Mouse (Mus musculus) olfactory bulb, adult 2 months (tissue): ENCODE measurements around the gene Bysl. TPM values are rescaled to one million over a fixed set of nuclear protein-coding genes. Genes with fewer than 3 reads are reported as not detected.

Source experiments
- H3K27ac ChIP-seq: fragments of 200-500 bp; 2 replicates; pipeline ENCODE4 v1.5.1; 2012; ENCODE audit warnings: low read depth, low read length; ENCODE audit not compliant: insufficient read depth
- H3K4me1 ChIP-seq: fragments of 200-500 bp; 2 replicates; pipeline ENCODE4 v1.6.1; 2012; ENCODE audit warnings: low read length; ENCODE audit not compliant: control insufficient read depth, insufficient read depth
- H3K4me3 ChIP-seq: fragments of 200-500 bp; 2 replicates; pipeline ENCODE4 v1.5.1; 2012; ENCODE audit warnings: mild to moderate bottlenecking, low read depth, low read length, moderate library complexity; ENCODE audit not compliant: insufficient read depth
- CTCF ChIP-seq: fragments of 200-500 bp; IDR thresholded peaks from 2 replicates; pipeline ENCODE4 v1.5.1; 2012; ENCODE audit warnings: low read depth, mild to moderate bottlenecking, low read length, moderate library complexity; ENCODE audit not compliant: insufficient read depth
- POLR2A ChIP-seq: fragments of 200-500 bp; IDR thresholded peaks from 2 replicates; pipeline ENCODE4 v1.6.1; 2012; ENCODE audit warnings: mild to moderate bottlenecking, low read depth, low read length, moderate library complexity; ENCODE audit not compliant: insufficient read depth
- WGBS: fragments of 180-500 bp; shearing (Covaris S2); methylation state at CpG from one replicate; pipeline ENCODE4 v1.1.7; 2018; 5-methylcytosine and 5-hydroxymethylcytosine counted together
- polyA plus RNA-seq: library from polyadenylated mRNA; stranded (reverse); fragments of >200 nt; gene quantifications from 2 replicates; pipeline ENCODE4 v1.2.4, GENCODE M21; 2012; ENCODE audit warnings: low replicate concordance; ENCODE audit not compliant: missing spikeins, insufficient read depth, insufficient read length

Bysl gene
- polyA plus RNA-seq, 1 experiment = not detected

DNA sequence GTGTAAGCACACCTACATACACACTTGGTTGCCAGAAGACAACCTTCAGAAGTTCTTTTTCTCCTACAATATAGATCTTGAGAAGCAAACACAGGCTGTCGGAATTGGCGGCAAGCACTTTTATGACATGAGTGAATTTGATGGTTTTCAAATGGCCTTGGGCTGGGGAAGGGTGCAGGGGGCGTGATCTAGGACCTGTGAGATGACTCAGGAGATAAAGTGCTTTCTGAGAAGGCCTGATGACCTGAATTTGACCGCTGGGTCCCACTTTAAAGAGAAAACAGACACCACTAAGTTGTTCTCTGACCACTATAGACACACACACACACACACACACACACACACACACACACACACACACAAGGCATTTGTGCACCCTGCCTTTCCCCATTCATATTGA, 30.3 kb downstream of the Bysl start:
- no peak overlapping the region for H3K27ac ChIP-seq
- TF ChIP-seq CTCF (no peak), POLR2A (no peak)
- H3K4me1 ChIP-seq = no peaks in the 10 kb centered on the region
- 96% methylated on average over 4 of the region's 4 CpGs for WGBS
- H3K4me3 ChIP-seq = no peak overlapping the region

DNA sequence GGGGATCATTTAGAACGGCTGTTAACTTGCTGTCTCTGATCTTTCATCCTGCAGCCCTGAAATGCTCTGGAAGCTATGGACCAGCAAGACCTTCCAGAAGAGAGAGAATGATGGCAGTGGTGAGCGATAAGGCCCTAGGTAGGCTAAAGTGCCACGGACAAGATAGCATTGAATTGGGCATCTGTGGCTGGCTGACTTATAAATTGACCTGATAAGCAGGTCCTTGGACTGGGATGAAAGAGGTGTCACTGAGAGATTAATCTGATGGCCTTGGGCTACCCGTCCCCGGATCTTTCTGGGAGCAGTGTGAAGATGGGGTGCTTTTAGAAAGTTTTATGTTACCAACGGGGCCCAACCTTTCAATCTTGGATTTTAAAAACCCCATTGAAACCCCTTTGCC, 32.6 kb downstream of the Bysl start:
- TF ChIP-seq CTCF (no peak), POLR2A (no peak)
- Histone ChIP-seq H3K4me3 (no peak overlapping the region), H3K27ac (no peak overlapping the region), H3K4me1 (no peaks in the 10 kb centered on the region)
- 89% methylated on average over 6 of the region's 6 CpGs for WGBS

DNA sequence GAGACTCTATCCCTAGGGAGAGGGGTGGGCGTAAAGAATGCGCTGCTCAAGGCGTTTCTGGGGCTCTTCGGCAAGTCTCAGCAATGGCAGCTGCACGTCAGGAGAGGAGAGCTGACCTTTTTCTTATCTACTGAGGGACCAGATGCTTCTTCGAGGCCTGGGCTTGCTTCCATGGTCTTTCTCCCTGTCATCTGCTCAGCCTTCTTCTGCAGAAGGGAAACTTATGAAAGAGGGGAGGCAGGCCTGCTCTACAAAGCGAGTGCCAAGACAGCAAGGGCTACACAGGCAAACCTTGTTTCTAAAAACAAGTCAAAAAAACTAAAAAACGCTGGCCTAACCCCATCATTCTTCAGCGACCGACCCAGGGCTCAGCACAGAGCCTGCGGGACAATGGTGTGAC, 36.5 kb downstream of the Bysl start:
- no peak for TF ChIP-seq CTCF
- TF ChIP-seq POLR2A = no peak
- no peak overlapping the region for H3K4me3 ChIP-seq
- no peak overlapping the region for H3K27ac ChIP-seq
- 76% methylated on average over 11 of the region's 11 CpGs for WGBS
- H3K4me1 ChIP-seq = no peaks in the 10 kb centered on the region

DNA sequence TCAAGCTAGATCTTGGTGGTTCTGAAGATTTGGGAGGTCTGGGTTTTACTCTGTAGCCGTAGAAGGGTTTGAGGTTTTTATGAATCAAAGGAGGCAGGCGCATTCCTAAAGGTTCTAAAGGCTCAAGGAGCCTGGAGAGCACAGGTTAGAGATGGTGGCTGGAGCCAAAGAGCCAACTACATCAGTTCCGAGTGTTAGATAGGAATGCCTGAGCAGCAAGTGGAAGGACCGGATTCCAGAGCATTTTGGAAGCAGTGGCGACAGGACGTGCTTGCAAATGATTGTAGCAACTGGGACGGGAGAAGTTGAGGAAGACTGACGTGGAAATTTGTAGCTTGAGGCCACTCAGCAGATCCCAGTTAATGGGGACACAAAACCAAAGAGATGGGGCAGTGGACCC, 37.3 kb downstream of the Bysl start:
- no peak for TF ChIP-seq POLR2A
- no peak for TF ChIP-seq CTCF
- Histone ChIP-seq H3K27ac (no peak overlapping the region), H3K4me1 (no peaks in the 10 kb centered on the region), H3K4me3 (no peak overlapping the region)
- 82% methylated on average over 8 of the region's 8 CpGs for WGBS

DNA sequence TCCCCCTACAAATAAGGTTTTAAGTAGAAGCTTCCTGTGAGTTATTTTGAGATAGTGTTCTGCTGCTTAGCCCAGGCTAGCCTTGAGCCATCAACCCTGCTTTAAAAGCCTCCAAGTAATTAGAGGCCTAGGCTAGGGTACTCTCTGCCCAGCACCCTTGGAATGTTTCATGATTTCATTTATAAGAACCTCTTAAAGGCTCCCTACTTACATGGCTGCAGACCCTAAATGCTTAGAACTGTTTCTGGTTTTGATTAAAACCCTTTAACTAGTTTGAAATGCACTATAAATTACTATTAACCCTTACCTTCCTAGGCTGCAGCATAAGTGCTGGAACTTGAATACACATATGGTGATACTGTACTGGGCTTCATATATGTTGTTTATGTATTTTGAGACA, 38.9 kb downstream of the Bysl start:
- TF ChIP-seq POLR2A = no peak
- no peak for TF ChIP-seq CTCF
- H3K4me1 ChIP-seq = no peaks in the 10 kb centered on the region
- H3K27ac ChIP-seq = no peak overlapping the region
- no peak overlapping the region for H3K4me3 ChIP-seq

DNA sequence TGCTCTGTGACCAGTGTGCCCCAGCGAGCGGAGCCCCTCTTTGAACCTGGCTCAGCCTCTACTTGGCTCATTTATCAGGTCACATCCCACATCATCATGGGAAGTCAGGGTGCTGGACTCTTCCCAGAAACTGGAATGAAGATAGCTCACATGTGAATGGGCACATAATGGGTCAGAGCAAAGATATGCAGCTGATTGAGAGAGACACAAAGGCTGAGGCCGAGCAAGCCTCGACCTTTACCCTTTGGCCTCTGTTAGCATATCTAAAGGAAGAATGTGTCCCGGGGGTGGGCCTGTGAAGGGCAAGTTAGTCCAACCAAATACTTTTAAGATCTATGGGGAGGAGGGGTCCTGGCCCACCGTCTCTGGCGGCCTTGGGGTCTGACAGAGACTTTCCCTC, 39.7 kb downstream of the Bysl start:
- 58% methylated on average over 7 of the region's 7 CpGs for WGBS
- Histone ChIP-seq H3K4me3 (no peak overlapping the region), H3K4me1 (no peaks in the 10 kb centered on the region), H3K27ac (no peak overlapping the region)
- TF ChIP-seq CTCF (no peak), POLR2A (no peak)

DNA sequence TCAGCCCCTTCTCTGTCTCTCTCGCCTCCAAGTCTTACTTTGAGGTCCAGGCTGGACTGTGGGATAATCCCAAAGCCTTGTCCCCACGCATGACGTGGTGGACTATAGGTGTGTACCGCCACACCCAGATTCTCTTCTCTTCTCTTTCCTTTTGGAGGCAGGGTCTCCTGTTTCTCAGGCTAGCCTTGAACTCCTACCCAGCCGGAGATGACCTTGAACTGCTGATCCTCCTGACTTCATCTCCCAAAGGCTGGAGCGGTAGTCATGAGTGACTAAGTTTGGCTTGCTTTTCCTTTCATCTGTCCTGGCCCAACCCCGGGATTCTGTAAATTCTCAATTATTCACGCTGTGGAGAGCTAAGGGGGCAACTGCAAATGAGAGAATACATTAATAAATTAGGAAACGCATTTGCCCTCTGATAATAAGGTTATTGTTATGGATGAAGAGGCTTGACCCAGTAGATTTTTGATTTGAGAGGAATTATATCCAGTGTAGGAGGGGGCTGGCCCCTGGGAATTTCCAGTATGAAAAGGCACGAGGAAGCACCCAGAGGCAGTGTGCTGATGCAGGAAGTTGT, 42.3 kb downstream of the Bysl start:
- no peak overlapping the region for H3K4me3 ChIP-seq
- H3K4me1 ChIP-seq = no peaks in the 10 kb centered on the region
- no peak overlapping the region for H3K27ac ChIP-seq
- TF ChIP-seq CTCF (no peak), POLR2A (no peak)
- WGBS = 70% methylated on average over 10 of the region's 10 CpGs

DNA sequence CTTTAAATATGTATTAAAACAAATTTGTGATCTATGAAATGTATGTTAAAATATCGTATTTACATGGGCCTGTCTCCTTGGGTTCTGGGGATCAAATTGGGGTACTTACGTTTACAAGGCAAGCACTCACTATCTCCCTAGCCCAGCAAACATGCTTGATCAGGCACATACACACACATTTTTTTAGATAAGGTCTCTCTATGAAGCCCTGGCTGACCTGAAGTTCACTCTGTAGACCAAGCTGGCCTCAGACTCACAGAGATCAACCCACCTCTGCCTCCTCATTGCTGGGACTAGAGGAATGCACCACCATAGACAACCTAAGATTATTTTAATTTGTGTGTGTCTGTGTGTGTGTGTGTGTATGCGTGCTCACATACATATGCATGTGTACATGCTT, 42.9 kb downstream of the Bysl start:
- Histone ChIP-seq H3K4me3 (no peak overlapping the region), H3K27ac (no peak overlapping the region), H3K4me1 (no peaks in the 10 kb centered on the region)
- TF ChIP-seq POLR2A = no peak
- TF ChIP-seq CTCF = no peak
- WGBS = 95% methylated on average over 3 of the region's 3 CpGs

DNA sequence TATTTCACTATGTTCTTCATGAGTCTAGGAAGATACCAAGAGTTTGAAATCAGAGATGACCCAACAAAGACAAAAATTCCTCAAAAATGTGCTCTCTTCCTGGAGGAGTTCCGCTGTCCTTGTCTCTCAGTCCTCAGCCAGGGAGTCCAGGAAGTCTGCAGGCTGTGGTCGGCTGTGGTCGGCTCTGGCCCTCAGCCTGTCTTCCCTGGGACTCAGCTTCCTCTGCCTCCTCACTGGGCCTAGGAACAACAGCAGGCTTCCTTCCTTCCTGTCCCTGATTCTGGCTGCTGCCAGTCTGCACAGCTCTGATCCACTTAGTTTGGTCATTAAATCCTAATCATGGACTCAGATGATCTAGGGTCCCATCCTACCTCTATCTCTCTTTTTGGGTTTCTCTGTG, 44.0 kb downstream of the Bysl start:
- Histone ChIP-seq H3K4me1 (no peaks in the 10 kb centered on the region), H3K27ac (no peak overlapping the region), H3K4me3 (no peak overlapping the region)
- 84% methylated on average over 3 of the region's 3 CpGs for WGBS
- no peak for TF ChIP-seq CTCF
- no peak for TF ChIP-seq POLR2A

DNA sequence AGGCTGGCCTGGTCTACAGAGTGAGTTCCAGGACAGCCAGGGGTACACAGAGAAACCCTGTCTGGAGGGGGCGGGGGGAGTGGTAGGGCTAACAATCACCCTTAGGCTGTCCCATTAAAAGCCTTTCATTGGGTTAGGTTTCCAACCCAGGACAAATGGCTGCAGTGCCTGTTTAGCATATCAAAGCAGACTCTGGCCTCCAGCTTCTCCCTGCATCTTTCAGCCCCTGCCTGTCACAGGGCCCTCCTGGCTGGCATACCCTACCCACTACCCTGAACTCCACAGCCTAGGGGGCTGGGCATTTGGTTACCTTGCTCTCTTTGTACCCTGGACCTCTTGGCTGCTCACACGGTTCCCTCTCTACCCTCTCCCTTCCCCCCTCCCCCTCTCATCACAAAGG, 45.2 kb downstream of the Bysl start:
- Histone ChIP-seq H3K27ac (no peak overlapping the region), H3K4me1 (no peaks in the 10 kb centered on the region), H3K4me3 (no peak overlapping the region)
- 36% methylated on average over 2 of the region's 2 CpGs for WGBS
- TF ChIP-seq CTCF (no peak), POLR2A (no peak)
